Mouse (Mus musculus) kidney, adult 2 months (tissue): ENCODE measurements around the gene Bcl2l1. TPM values are rescaled to one million over a fixed set of nuclear protein-coding genes. Genes with fewer than 3 reads are reported as not detected.

Experiments used
- DNase-seq: peaks from one replicate; pipeline ENCODE4 v3.0.0; 2021
- H3K27ac ChIP-seq: fragments of 200-500 bp; 2 replicates; pipeline ENCODE4 v1.5.1; 2012; ENCODE audit warnings: low read depth, low read length, control low read depth, inconsistent platforms; ENCODE audit not compliant: insufficient read depth
- H3K27me3 ChIP-seq: fragments of 200-500 bp; replicated peaks from 2 replicates; pipeline ENCODE4 v1.6.1; 2012; ENCODE audit warnings: mild to moderate bottlenecking, moderate library complexity, low read length, inconsistent platforms; ENCODE audit not compliant: control insufficient read depth, insufficient read depth
- H3K36me3 ChIP-seq: fragments of 200-500 bp; 2 replicates; pipeline ENCODE4 v1.6.1; 2012; ENCODE audit warnings: mild to moderate bottlenecking, moderate library complexity, low read length, inconsistent platforms; ENCODE audit not compliant: control insufficient read depth, insufficient read depth
- H3K4me1 ChIP-seq: fragments of 200-500 bp; 2 replicates; pipeline ENCODE4 v1.6.1; 2011; ENCODE audit warnings: low read length; ENCODE audit not compliant: control insufficient read depth, insufficient read depth
- H3K4me3 ChIP-seq: fragments of 200-500 bp; 2 replicates; pipeline ENCODE4 v1.5.1; 2011; ENCODE audit warnings: mild to moderate bottlenecking, low read depth, low read length, control low read depth; ENCODE audit not compliant: insufficient read depth
- CTCF ChIP-seq: fragments of 200-500 bp; conservative IDR thresholded peaks from 2 replicates; pipeline ENCODE4 v1.5.1; 2011; ENCODE audit warnings: low read depth, mild to moderate bottlenecking, control low read depth, low read length, moderate library complexity, mixed read lengths; ENCODE audit not compliant: insufficient read depth, insufficient read length
- POLR2A ChIP-seq: fragments of 200-500 bp; IDR thresholded peaks from one replicate; pipeline ENCODE4 v1.6.1; 2011; ENCODE audit warnings: low read depth, low read length, control low read depth
- WGBS: fragments of 180-500 bp; shearing (Covaris S2); methylation state at CpG from one replicate; pipeline ENCODE4 v1.1.7; 2018; 5-methylcytosine and 5-hydroxymethylcytosine counted together
- polyA plus RNA-seq: library from polyadenylated mRNA; depleted of rRNA; stranded (reverse); fragments of >200 nt; gene quantifications from 2 replicates; pipeline ENCODE4 v1.2.3, GENCODE M21; 2012

Gene Bcl2l1
- polyA plus RNA-seq, 1 experiment = 126 TPM

- Histone ChIP-seq H3K27me3 (no peaks in the 10 kb centered on the region), H3K4me3 (no peak overlapping the region), H3K4me1 (peaks cover 77% of the 10 kb centered on the region), H3K36me3 (no peaks in the 10 kb centered on the region; the same call in 1 of the 2 replicates), H3K27ac (peak overlapping the region; percentile 93)
- 34% methylated on average over 5 of the region's 5 CpGs for WGBS
- DNase-seq = peak; percentile 79
- TF ChIP-seq POLR2A = no peak
- no peak for TF ChIP-seq CTCF
Observed at GRCm38 (mm10) chr2:152818679-152819078, 12.8 kb downstream of the Bcl2l1 start.

- 11% methylated on average over 6 of the region's 6 CpGs for WGBS
- no peak for TF ChIP-seq CTCF
- TF ChIP-seq POLR2A = no peak
- DNase-seq = peak; percentile 68
- H3K4me3 ChIP-seq = no peak overlapping the region
- H3K36me3 ChIP-seq = no peaks in the 10 kb centered on the region; the same call in 1 of the 2 replicates
- H3K27me3 ChIP-seq = no peaks in the 10 kb centered on the region
- H3K27ac ChIP-seq = peak overlapping the region; percentile 93
- peaks cover 84% of the 10 kb centered on the region for H3K4me1 ChIP-seq
Observed at GRCm38 (mm10) chr2:152817596-152818291, 13.8 kb downstream of the Bcl2l1 start.

- Histone ChIP-seq H3K4me3 (no peak overlapping the region), H3K27me3 (no peaks in the 10 kb centered on the region), H3K36me3 (no peaks in the 10 kb centered on the region; the same call in 1 of the 2 replicates), H3K27ac (peak overlapping the region; percentile 93), H3K4me1 (peaks cover 86% of the 10 kb centered on the region)
- TF ChIP-seq POLR2A (no peak), CTCF (no peak)
- peak; percentile 61 for DNase-seq
- 67% methylated on average over 3 of the region's 3 CpGs for WGBS
Observed at GRCm38 (mm10) chr2:152816657-152817348, 14.7 kb downstream of the Bcl2l1 start.

GRCm38 (mm10) chr2:152815879-152816656, 15.5 kb downstream of the Bcl2l1 start:
- TF ChIP-seq POLR2A (no peak), CTCF (no peak)
- no peak overlapping the region for H3K4me3 ChIP-seq

GRCm38 (mm10) chr2:152814213-152814874, 17.2 kb downstream of the Bcl2l1 start:
- H3K4me3 ChIP-seq = no peak overlapping the region
- H3K27me3 ChIP-seq = no peaks in the 10 kb centered on the region
- peaks cover 85% of the 10 kb centered on the region for H3K4me1 ChIP-seq
- TF ChIP-seq CTCF (no peak), POLR2A (no peak)
- H3K36me3 ChIP-seq = no peaks in the 10 kb centered on the region; the same call in 1 of the 2 replicates
- peak; percentile 90 for DNase-seq
- H3K27ac ChIP-seq = peak overlapping the region; percentile 79; the same call in 1 of the 2 replicates
- 58% methylated on average over 6 of the region's 6 CpGs for WGBS

More at GRCm38 (mm10) chr2:152815879-152816656, 15.5 kb downstream of the Bcl2l1 start:
- Histone ChIP-seq H3K27me3 (no peaks in the 10 kb centered on the region), H3K4me1 (peaks cover 85% of the 10 kb centered on the region), H3K27ac (peak overlapping the region; percentile 93), H3K36me3 (no peaks in the 10 kb centered on the region; the same call in 1 of the 2 replicates)
- peak; percentile 93 for DNase-seq
- 35% methylated on average over 7 of the region's 7 CpGs for WGBS

- no peak for DNase-seq
- Histone ChIP-seq H3K36me3 (no peaks in the 10 kb centered on the region), H3K27me3 (no peaks in the 10 kb centered on the region), H3K4me3 (no peak overlapping the region), H3K4me1 (peaks cover 77% of the 10 kb centered on the region), H3K27ac (0 out of 2 replicates have a peak overlapping the region, but pooled peaks have one; percentile 21)
- TF ChIP-seq CTCF (no peak), POLR2A (no peak)
- 95% methylated on average over 1 of the region's 1 CpGs for WGBS
Observed at GRCm38 (mm10) chr2:152813232-152813631, 18.3 kb downstream of the Bcl2l1 start.
